In genomic region chr12:30334502-30334901, GRCm38 (mm10) we compare ENCODE assay signal across 34 mouse cellular contexts. TPM values are rescaled to one million over a fixed set of nuclear protein-coding genes. Genes with fewer than 3 reads are reported as not detected.
"Had no signal": no experiment of that assay in that cellular context is flagged by ENCODE, and none has a peak within 500 bp of the region (broad histone marks: within the 10 kb centered on the region; RNA-seq: fewer than 3 reads in every experiment).

No protein-coding gene starts in this region.

- H3K36me3 ChIP-seq: limb, embryonic 10.5 days; limb, embryonic 12.5 days; limb, embryonic 13.5 days; limb, embryonic 15.5 days; liver, embryonic 12.5 days; liver, embryonic 13.5 days; liver, embryonic 15.5 days; lung, embryonic 15.5 days; midbrain, embryonic 10.5 days; midbrain, embryonic 12.5 days; midbrain, embryonic 13.5 days; midbrain, embryonic 15.5 days; neural tube, embryonic 12.5 days had no signal

- H3K9me3 ChIP-seq: limb, embryonic 10.5 days; limb, embryonic 12.5 days; limb, embryonic 13.5 days; limb, embryonic 15.5 days; liver, embryonic 12.5 days; liver, embryonic 13.5 days; liver, embryonic 15.5 days; lung, embryonic 15.5 days; midbrain, embryonic 10.5 days; midbrain, embryonic 12.5 days; midbrain, embryonic 13.5 days; midbrain, embryonic 15.5 days; neural tube, embryonic 12.5 days had no signal

- DNase-seq: left cerebral cortex, postnatal 4 days; liver; liver, embryonic 13.5 days; liver, postnatal 0 days; lung, adult 18-20 months; lung, adult 2 months; lung, embryonic 14.5 days; lung, postnatal 10 days; lung, postnatal 14 days; lung, postnatal 36 days; lung, postnatal 4 days; midbrain, embryonic 14.5 days had no signal

- H3K27me3 ChIP-seq: limb, embryonic 15.5 days; liver, embryonic 12.5 days; liver, embryonic 13.5 days; liver, embryonic 15.5 days; lung, embryonic 15.5 days; midbrain, embryonic 12.5 days; midbrain, embryonic 13.5 days; midbrain, embryonic 15.5 days had no signal

- H3K4me2 ChIP-seq: limb, embryonic 12.5 days; limb, embryonic 13.5 days; limb, embryonic 15.5 days; liver, embryonic 12.5 days; liver, embryonic 13.5 days; liver, embryonic 15.5 days; lung, embryonic 14.5 days; lung, embryonic 15.5 days; midbrain, embryonic 11.5 days; midbrain, embryonic 12.5 days; midbrain, embryonic 13.5 days; midbrain, embryonic 15.5 days; neural tube, embryonic 12.5 days had no signal

- ATAC-seq: liver, embryonic 12.5 days; liver, postnatal 0 days; lung, postnatal 0 days; midbrain, embryonic 13.5 days; midbrain, embryonic 15.5 days; midbrain, embryonic 16.5 days had no signal

- H3K9ac ChIP-seq: limb, embryonic 12.5 days; limb, embryonic 13.5 days; limb, embryonic 15.5 days; liver, embryonic 12.5 days; liver, embryonic 13.5 days; liver, embryonic 14.5 days; liver, embryonic 15.5 days; liver, postnatal 0 days; lung, embryonic 14.5 days; lung, embryonic 15.5 days; midbrain, embryonic 12.5 days; midbrain, embryonic 13.5 days; midbrain, embryonic 15.5 days; neural tube, embryonic 12.5 days had no signal

- H3K4me1 ChIP-seq: limb, embryonic 10.5 days; limb, embryonic 12.5 days; limb, embryonic 13.5 days; limb, embryonic 15.5 days; liver, embryonic 12.5 days; liver, embryonic 13.5 days; liver, embryonic 15.5 days; lung, embryonic 15.5 days; midbrain, embryonic 12.5 days; neural tube, embryonic 12.5 days had no signal

- H3K27ac ChIP-seq: left cerebral cortex, adult 2 months; limb, embryonic 10.5 days; limb, embryonic 12.5 days; limb, embryonic 13.5 days; limb, embryonic 15.5 days; liver, embryonic 12.5 days; liver, embryonic 13.5 days; liver, embryonic 14.5 days; liver, embryonic 15.5 days; lung, embryonic 15.5 days; macrophage; midbrain, embryonic 10.5 days; midbrain, embryonic 12.5 days; midbrain, embryonic 13.5 days; midbrain, embryonic 15.5 days; neural tube, embryonic 12.5 days had no signal

- H3K4me3 ChIP-seq: left cerebral cortex, adult 2 months; limb, embryonic 10.5 days; limb, embryonic 12.5 days; limb, embryonic 13.5 days; limb, embryonic 15.5 days; liver, embryonic 12.5 days; liver, embryonic 13.5 days; liver, embryonic 15.5 days; lung, embryonic 15.5 days; midbrain, embryonic 10.5 days; midbrain, embryonic 12.5 days; midbrain, embryonic 13.5 days; midbrain, embryonic 15.5 days; myocyte; neural tube, embryonic 12.5 days had no signal

RNA-seq across cellular contexts. Expression of gene Sntg2, which starts 38.7 kb away (rescaled TPM):
- total RNA-seq: megakaryocyte progenitor cell, adult 5-6 weeks; megakaryocyte-erythroid progenitor cell, adult 5-6 weeks; monocyte, adult 5-6 weeks had no signal
- polyA plus RNA-seq: macrophage, myocyte had no signal
